Mouse (Mus musculus): ENCODE measurements around the gene Tjap1. TPM values are rescaled to one million over a fixed set of nuclear protein-coding genes. Genes with fewer than 3 reads are reported as not detected.

Gene Tjap1
- polyA plus RNA-seq, 1 experiment from 2014 or later, result 35.7 TPM

DNA sequence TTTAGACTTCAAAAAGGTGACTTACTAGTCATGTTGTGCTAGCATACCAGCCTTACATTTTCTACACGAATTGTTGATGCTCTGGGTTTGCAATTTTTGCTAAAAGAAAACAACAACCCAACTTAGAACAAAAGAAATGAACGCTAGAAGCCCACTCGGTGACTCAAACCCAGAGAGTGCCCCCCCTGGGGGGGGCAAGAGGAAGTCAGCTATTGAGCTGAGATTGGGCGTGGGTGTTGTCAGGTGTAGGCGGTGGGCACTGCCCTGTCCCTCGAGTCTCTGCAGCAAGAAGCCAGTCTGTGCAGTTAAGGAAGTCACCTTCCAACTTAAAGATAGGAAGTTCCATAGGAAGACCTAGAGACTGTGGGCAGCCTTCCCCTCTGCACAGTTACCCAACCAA is 13.8 kb upstream of the Tjap1 start:
- Histone ChIP-seq H3K9ac (ENCODE audit: low read length) (no peak overlapping the region), H3K4me2 (ENCODE audit: low read length) (no peak overlapping the region), H3K36me3 (ENCODE audit: control insufficient read depth, insufficient read depth, low read length) (no peaks in the 10 kb centered on the region), H3K27me3 (replicated peaks; ENCODE audit: control insufficient read depth, insufficient read depth, low read length) (peaks cover 67% of the 10 kb centered on the region), H3K27ac (ENCODE audit: low read depth) (no peak overlapping the region), H3K9me3 (ENCODE audit: control insufficient read depth, low read length) (no peaks in the 10 kb centered on the region), H3K4me3 (ENCODE audit: low read depth, low read length) (no peak overlapping the region), H3K4me1 (replicated peaks; ENCODE audit: control insufficient read depth, insufficient read depth, low read length) (peaks cover 3% of the 10 kb centered on the region; the same call in 1 of the 2 replicates)
- DNase-seq (ENCODE audit: low spot score) (no peak), ATAC-seq (replicated peaks; ENCODE audit: low FRiP score, low TSS enrichment, low read depth) (no peak)
- WGBS, result 43% methylated on average over 6 of the region's 6 CpGs

DNA sequence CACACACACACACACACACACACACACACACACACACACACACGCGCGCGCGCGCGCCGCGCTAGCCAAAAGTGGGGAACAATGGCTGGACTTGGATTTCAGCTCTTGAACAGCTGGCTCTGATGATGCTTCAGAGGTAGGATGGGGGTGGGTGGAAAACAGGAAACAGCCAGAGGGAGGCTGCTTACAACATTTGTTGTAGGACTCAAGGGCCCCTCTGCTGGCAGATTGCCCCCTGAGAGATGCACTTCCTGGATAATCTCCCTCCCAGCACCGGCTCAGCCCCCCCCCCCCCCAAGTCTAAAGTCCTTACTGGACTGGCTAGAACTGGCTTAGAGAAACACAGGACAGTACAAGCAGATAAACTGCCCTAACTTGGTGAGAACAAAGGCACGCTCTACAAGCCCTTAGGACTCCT is 4.9 kb upstream of the Tjap1 start:
- Histone ChIP-seq H3K27ac (ENCODE audit: low read depth) (peak overlapping the region; percentile 39; the same call in 1 of the 2 replicates), H3K4me1 (replicated peaks; ENCODE audit: control insufficient read depth, insufficient read depth, low read length) (peaks cover 16% of the 10 kb centered on the region), H3K4me3 (ENCODE audit: low read depth, low read length) (no peak overlapping the region), H3K9ac (ENCODE audit: low read length) (no peak overlapping the region), H3K36me3 (ENCODE audit: control insufficient read depth, insufficient read depth, low read length) (no peaks in the 10 kb centered on the region), H3K27me3 (replicated peaks; ENCODE audit: control insufficient read depth, insufficient read depth, low read length) (no peaks in the 10 kb centered on the region; the same call in 1 of the 2 replicates), H3K9me3 (ENCODE audit: control insufficient read depth, low read length) (no peaks in the 10 kb centered on the region), H3K4me2 (ENCODE audit: low read length) (0 out of 2 replicates have a peak overlapping the region, but pooled peaks have one; percentile 12)
- ATAC-seq (replicated peaks; ENCODE audit: low FRiP score, low TSS enrichment, low read depth) (peak; percentile 69), DNase-seq (ENCODE audit: low spot score) (peak; percentile 64)
- WGBS, result 59% methylated on average over 11 of the region's 11 CpGs

DNA sequence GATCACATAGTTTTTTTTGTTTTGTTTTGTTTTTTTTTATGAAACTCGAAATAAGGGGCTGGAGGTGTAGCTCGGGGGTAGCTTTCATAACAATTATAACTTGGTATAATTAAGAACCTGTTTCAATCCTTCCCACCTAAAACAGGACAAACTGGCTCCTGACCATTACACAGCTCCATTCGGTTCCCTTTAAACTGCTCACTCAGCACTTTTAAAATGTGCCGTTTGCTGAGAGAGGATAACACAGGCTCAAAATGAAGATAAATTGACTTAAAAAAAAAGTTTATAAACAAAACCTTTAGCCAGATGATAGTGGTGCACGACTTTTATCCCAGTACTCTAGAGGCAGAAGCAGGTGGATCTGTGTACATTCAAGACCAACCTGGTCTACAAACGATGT is 2.6 kb upstream of the Tjap1 start:
- no peaks in the 10 kb centered on the region for H3K27me3 ChIP-seq (replicated peaks; ENCODE audit: control insufficient read depth, insufficient read depth, low read length)
- peaks cover 28% of the 10 kb centered on the region for H3K4me1 ChIP-seq (replicated peaks; ENCODE audit: control insufficient read depth, insufficient read depth, low read length)
- H3K4me2 ChIP-seq (ENCODE audit: low read length), result no peak overlapping the region
- no peak overlapping the region for H3K9ac ChIP-seq (ENCODE audit: low read length)
- H3K4me3 ChIP-seq (ENCODE audit: low read depth, low read length), result no peak overlapping the region
- no peak for DNase-seq (ENCODE audit: low spot score)
- H3K36me3 ChIP-seq (ENCODE audit: control insufficient read depth, insufficient read depth, low read length), result peaks cover 6% of the 10 kb centered on the region; the same call in 1 of the 2 replicates
- no peaks in the 10 kb centered on the region for H3K9me3 ChIP-seq (ENCODE audit: control insufficient read depth, low read length)
- no peak for ATAC-seq (replicated peaks; ENCODE audit: low FRiP score, low TSS enrichment, low read depth)
- 37% methylated on average over 6 of the region's 6 CpGs for WGBS
- no peak overlapping the region for H3K27ac ChIP-seq (ENCODE audit: low read depth)

DNA sequence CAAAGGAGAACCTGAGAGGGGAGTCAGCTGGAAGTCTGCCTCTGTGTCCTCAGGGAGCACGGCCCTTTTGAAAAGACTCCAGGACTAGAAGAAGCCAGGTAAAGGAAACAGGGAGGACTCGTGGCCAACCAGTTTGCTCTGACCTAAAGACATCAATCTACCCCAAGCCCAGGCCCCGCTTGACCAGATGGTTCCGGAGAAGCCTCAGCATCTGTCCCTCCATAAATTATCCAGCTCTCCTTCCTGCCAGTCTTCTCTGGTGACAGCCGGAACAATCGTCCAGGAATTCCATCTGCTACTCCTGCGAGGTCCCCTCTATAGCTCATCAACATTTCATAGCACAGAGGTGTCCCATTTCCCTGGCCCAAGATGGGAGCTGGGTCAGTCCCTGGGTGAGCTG is 1.8 kb upstream of the Tjap1 start:
- Histone ChIP-seq H3K4me1 (replicated peaks; ENCODE audit: control insufficient read depth, insufficient read depth, low read length) (peaks cover 28% of the 10 kb centered on the region), H3K4me3 (ENCODE audit: low read depth, low read length) (no peak overlapping the region), H3K4me2 (ENCODE audit: low read length) (no peak overlapping the region), H3K27ac (ENCODE audit: low read depth) (no peak overlapping the region), H3K27me3 (replicated peaks; ENCODE audit: control insufficient read depth, insufficient read depth, low read length) (no peaks in the 10 kb centered on the region), H3K9me3 (ENCODE audit: control insufficient read depth, low read length) (no peaks in the 10 kb centered on the region), H3K9ac (ENCODE audit: low read length) (no peak overlapping the region), H3K36me3 (ENCODE audit: control insufficient read depth, insufficient read depth, low read length) (peaks cover 11% of the 10 kb centered on the region; the same call in 1 of the 2 replicates)
- DNase-seq (ENCODE audit: low spot score), result no peak
- ATAC-seq (replicated peaks; ENCODE audit: low FRiP score, low TSS enrichment, low read depth), result no peak
- WGBS, result 54% methylated on average over 7 of the region's 7 CpGs

DNA sequence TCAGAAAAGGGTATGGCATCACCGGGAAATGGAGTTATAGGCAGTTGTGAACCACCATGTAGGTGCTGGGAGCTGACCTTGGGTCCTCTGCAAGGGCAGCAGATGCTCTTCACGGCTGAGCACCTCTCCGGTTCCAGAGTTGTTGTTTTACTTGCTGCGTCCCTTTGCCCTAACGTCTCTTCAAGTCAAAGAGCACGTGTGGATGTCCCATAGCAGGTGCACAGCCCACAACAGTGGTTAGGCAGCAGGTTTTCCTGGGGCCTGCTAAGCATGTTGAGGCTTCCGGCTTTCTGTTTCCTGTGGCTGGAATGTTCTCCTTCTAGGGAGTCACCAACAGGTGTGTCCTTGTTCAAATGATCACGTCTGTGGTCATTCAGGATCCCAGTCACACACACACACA is 1.1 kb upstream of the Tjap1 start:
- WGBS, result 89% methylated on average over 8 of the region's 8 CpGs
- Histone ChIP-seq H3K36me3 (ENCODE audit: control insufficient read depth, insufficient read depth, low read length) (peaks cover 18% of the 10 kb centered on the region), H3K4me1 (replicated peaks; ENCODE audit: control insufficient read depth, insufficient read depth, low read length) (peaks cover 28% of the 10 kb centered on the region), H3K9me3 (ENCODE audit: control insufficient read depth, low read length) (no peaks in the 10 kb centered on the region), H3K4me3 (ENCODE audit: low read depth, low read length) (no peak overlapping the region), H3K4me2 (ENCODE audit: low read length) (no peak overlapping the region), H3K27me3 (replicated peaks; ENCODE audit: control insufficient read depth, insufficient read depth, low read length) (no peaks in the 10 kb centered on the region), H3K27ac (ENCODE audit: low read depth) (no peak overlapping the region), H3K9ac (ENCODE audit: low read length) (no peak overlapping the region)
- DNase-seq (ENCODE audit: low spot score) (no peak), ATAC-seq (replicated peaks; ENCODE audit: low FRiP score, low TSS enrichment, low read depth) (no peak)

DNA sequence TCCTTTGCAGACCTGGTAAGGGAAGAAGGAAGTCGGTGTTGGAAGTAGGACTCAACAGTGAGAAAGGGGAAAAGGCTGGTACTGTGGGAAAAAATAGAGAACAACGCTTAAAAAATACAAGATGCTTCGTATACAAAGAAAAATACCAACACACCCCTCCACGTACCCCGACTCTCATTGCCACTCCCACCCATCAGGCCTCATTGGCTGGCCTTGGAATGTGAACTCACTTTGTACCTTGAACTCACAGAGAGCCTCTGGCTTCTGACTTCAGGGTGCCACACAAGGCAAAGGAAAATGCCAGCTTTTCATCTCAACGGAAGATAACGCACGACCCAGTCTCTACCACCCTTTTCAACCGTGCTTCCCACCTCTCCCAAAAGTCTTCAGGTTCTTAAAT is 314 bp upstream of the Tjap1 start:
- H3K9me3 ChIP-seq (ENCODE audit: control insufficient read depth, low read length), result no peaks in the 10 kb centered on the region
- H3K9ac ChIP-seq (ENCODE audit: low read length), result 0 out of 2 replicates have a peak overlapping the region, but pooled peaks have one; percentile 52
- H3K36me3 ChIP-seq (ENCODE audit: control insufficient read depth, insufficient read depth, low read length), result peaks cover 26% of the 10 kb centered on the region
- H3K4me1 ChIP-seq (replicated peaks; ENCODE audit: control insufficient read depth, insufficient read depth, low read length), result peaks cover 24% of the 10 kb centered on the region
- H3K4me2 ChIP-seq (ENCODE audit: low read length), result peak overlapping the region; percentile 91
- DNase-seq (ENCODE audit: low spot score) (peak; percentile 60), ATAC-seq (replicated peaks; ENCODE audit: low FRiP score, low TSS enrichment, low read depth) (peak; percentile 70)
- no peaks in the 10 kb centered on the region for H3K27me3 ChIP-seq (replicated peaks; ENCODE audit: control insufficient read depth, insufficient read depth, low read length)
- H3K27ac ChIP-seq (ENCODE audit: low read depth), result peak overlapping the region; percentile 60; the same call in 1 of the 2 replicates
- WGBS, result 19% methylated on average over 9 of the region's 9 CpGs
- H3K4me3 ChIP-seq (ENCODE audit: low read depth, low read length), result peak overlapping the region; percentile 43

DNA sequence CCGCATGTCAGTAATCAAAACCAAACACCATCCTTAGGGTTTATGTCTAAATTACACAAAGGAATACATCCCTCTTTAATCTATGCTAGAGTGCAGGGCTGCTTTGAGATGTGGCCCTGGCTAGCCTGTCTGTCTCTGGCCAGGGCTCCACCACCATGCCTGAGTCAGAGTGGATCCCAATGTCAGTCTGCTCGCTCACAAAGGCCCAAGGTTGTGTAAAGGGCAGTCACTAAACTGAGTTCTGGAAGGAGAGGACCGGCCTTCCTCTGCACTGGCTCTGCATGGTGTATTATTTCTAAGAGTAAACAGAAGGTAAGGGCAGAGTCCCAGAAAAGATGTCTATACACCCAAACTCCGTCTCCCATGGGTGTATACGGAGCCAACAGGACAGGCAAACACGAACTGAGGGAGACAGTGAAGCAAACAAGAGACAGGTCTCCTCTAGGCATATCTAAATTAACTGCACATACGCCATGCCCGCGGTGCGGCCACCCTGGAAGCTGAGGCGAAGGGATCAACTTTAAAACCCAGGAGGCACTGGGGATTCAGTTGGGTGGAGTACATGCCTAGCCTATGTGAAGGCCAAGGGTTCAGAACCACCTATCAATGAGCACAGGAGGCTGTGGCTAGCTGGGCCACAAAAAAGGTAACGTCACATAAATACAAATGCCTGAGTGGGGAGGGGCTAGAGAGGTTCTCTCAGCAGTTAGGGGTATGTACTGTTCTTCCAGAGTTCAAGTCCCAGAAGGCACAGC is 4.6 kb downstream of the Tjap1 start:
- Histone ChIP-seq H3K4me1 (replicated peaks; ENCODE audit: control insufficient read depth, insufficient read depth, low read length) (peaks cover 12% of the 10 kb centered on the region), H3K9me3 (ENCODE audit: control insufficient read depth, low read length) (no peaks in the 10 kb centered on the region), H3K36me3 (ENCODE audit: control insufficient read depth, insufficient read depth, low read length) (peaks cover 47% of the 10 kb centered on the region), H3K27ac (ENCODE audit: low read depth) (no peak overlapping the region), H3K4me2 (ENCODE audit: low read length) (no peak overlapping the region), H3K4me3 (ENCODE audit: low read depth, low read length) (no peak overlapping the region), H3K9ac (ENCODE audit: low read length) (no peak overlapping the region), H3K27me3 (replicated peaks; ENCODE audit: control insufficient read depth, insufficient read depth, low read length) (no peaks in the 10 kb centered on the region)
- no peak for DNase-seq (ENCODE audit: low spot score)
- WGBS, result 89% methylated on average over 12 of the region's 12 CpGs
- ATAC-seq (replicated peaks; ENCODE audit: low FRiP score, low TSS enrichment, low read depth), result no peak

DNA sequence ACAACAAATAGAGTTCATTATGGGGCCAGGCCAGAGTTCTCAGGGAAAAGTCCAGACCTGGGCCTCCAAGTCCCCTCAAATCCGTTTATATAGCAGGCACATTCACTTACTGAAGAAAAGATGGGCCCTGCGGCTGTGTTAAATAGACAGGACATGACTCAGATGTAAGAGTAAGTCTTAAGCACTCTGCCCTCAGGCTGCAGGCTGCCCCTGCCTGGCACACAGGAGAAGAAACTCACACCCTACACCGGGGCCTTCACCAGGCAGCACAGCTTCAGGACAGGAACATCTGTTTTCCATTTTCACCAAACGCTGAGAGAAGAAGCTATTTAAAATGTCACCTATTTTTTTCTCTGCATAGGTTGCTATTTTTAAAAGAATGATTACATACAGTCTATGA is 5.2 kb downstream of the Tjap1 start:
- ATAC-seq (replicated peaks; ENCODE audit: low FRiP score, low TSS enrichment, low read depth), result no peak
- no peaks in the 10 kb centered on the region for H3K9me3 ChIP-seq (ENCODE audit: control insufficient read depth, low read length)
- no peak overlapping the region for H3K9ac ChIP-seq (ENCODE audit: low read length)
- peaks cover 12% of the 10 kb centered on the region for H3K4me1 ChIP-seq (replicated peaks; ENCODE audit: control insufficient read depth, insufficient read depth, low read length)
- H3K27me3 ChIP-seq (replicated peaks; ENCODE audit: control insufficient read depth, insufficient read depth, low read length), result no peaks in the 10 kb centered on the region
- peaks cover 50% of the 10 kb centered on the region for H3K36me3 ChIP-seq (ENCODE audit: control insufficient read depth, insufficient read depth, low read length)
- H3K4me3 ChIP-seq (ENCODE audit: low read depth, low read length), result no peak overlapping the region
- H3K4me2 ChIP-seq (ENCODE audit: low read length), result no peak overlapping the region
- DNase-seq (ENCODE audit: low spot score), result no peak
- WGBS, result 63% methylated on average over 4 of the region's 4 CpGs
- H3K27ac ChIP-seq (ENCODE audit: low read depth), result no peak overlapping the region

DNA sequence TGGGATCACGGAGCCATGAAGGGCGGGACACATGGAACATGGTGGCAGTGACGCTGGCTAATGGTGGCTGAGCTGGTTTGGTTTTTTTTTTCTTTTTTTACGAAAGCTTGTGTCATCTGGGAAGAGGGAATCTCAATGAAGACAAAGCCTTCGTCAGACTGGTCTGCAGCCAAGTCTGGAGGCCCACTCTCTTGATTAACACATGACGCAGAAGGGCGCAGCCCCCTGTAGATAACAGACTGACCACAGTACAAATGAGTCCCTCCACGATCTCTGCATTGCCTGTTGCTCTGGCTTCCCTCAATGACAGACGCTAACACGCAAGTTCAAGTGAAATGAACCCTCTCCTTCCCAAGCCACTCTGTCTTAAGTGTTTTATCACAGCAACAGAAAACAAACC is 7.3 kb downstream of the Tjap1 start:
- WGBS, result 85% methylated on average over 10 of the region's 10 CpGs
- no peak for ATAC-seq (replicated peaks; ENCODE audit: low FRiP score, low TSS enrichment, low read depth)
- Histone ChIP-seq H3K9me3 (ENCODE audit: control insufficient read depth, low read length) (no peaks in the 10 kb centered on the region), H3K27ac (ENCODE audit: low read depth) (no peak overlapping the region), H3K4me1 (replicated peaks; ENCODE audit: control insufficient read depth, insufficient read depth, low read length) (no peaks in the 10 kb centered on the region), H3K9ac (ENCODE audit: low read length) (no peak overlapping the region), H3K4me2 (ENCODE audit: low read length) (no peak overlapping the region), H3K27me3 (replicated peaks; ENCODE audit: control insufficient read depth, insufficient read depth, low read length) (no peaks in the 10 kb centered on the region), H3K4me3 (ENCODE audit: low read depth, low read length) (no peak overlapping the region), H3K36me3 (ENCODE audit: control insufficient read depth, insufficient read depth, low read length) (peaks cover 63% of the 10 kb centered on the region)
- no peak for DNase-seq (ENCODE audit: low spot score)

Measured in intestine, embryonic 14.5 days (tissue).